Mouse (Mus musculus) T-cell, adult 2 months (primary cell): Measurements from ENCODE around the gene Cerkl.

ENCODE experiments used
- DNase-seq: peaks from one replicate; pipeline ENCODE4 v3.0.0; 2022; ENCODE audit warnings: low spot score

Gene Cerkl

GRCm38 (mm10) chr2:79443401-79443800, 13.2 kb downstream of the Cerkl start:
- DNase-seq = no peak

- no peak for DNase-seq
Measured at GRCm38 (mm10) chr2:79442906-79443305, 13.7 kb downstream of the Cerkl start.

GRCm38 (mm10) chr2:79442227-79442626, 14.4 kb downstream of the Cerkl start:
- no peak for DNase-seq

- DNase-seq = no peak
Measured at GRCm38 (mm10) chr2:79430061-79430460, 26.5 kb downstream of the Cerkl start.

GRCm38 (mm10) chr2:79429650-79430049, 26.9 kb downstream of the Cerkl start:
- DNase-seq = no peak

GRCm38 (mm10) chr2:79429108-79429507, 27.5 kb downstream of the Cerkl start:
- no peak for DNase-seq

- DNase-seq = no peak
Measured at GRCm38 (mm10) chr2:79428569-79429104, 27.9 kb downstream of the Cerkl start.

- no peak for DNase-seq
Measured at GRCm38 (mm10) chr2:79428022-79428421, 28.6 kb downstream of the Cerkl start.

GRCm38 (mm10) chr2:79421696-79422095, 34.9 kb downstream of the Cerkl start:
- DNase-seq = no peak

GRCm38 (mm10) chr2:79414505-79414904, 42.1 kb downstream of the Cerkl start:
- no peak for DNase-seq

GRCm38 (mm10) chr2:79410903-79411255, 45.7 kb downstream of the Cerkl start:
- DNase-seq = no peak

- DNase-seq = no peak
Measured at GRCm38 (mm10) chr2:79410247-79410902, 46.2 kb downstream of the Cerkl start.

- DNase-seq = no peak
Measured at GRCm38 (mm10) chr2:79405661-79406405, 50.8 kb downstream of the Cerkl start.

GRCm38 (mm10) chr2:79400045-79400444, 56.5 kb downstream of the Cerkl start:
- no peak for DNase-seq

- DNase-seq = no peak
Measured at GRCm38 (mm10) chr2:79399234-79400000, 57.2 kb downstream of the Cerkl start.

GRCm38 (mm10) chr2:79398831-79399230, 57.8 kb downstream of the Cerkl start:
- DNase-seq = no peak

- no peak for DNase-seq
Measured at GRCm38 (mm10) chr2:79398343-79398742, 58.2 kb downstream of the Cerkl start.

- no peak for DNase-seq
Measured at GRCm38 (mm10) chr2:79397107-79397506, 59.5 kb downstream of the Cerkl start.

GRCm38 (mm10) chr2:79379087-79380041, 77.2 kb downstream of the Cerkl start:
- DNase-seq = no peak

- DNase-seq = no peak
Measured at GRCm38 (mm10) chr2:79378346-79379086, 78.1 kb downstream of the Cerkl start.
